Comparison of ENCODE assay signal across 9 mouse cellular contexts in genomic region chr12:33118624-33119301, GRCm38 (mm10). TPM values are rescaled to one million over a fixed set of nuclear protein-coding genes. Genes with fewer than 3 reads are reported as not detected.
DNase-seq lines count a peak whose midpoint lies in the region; ATAC-seq lines count a peak whose summit lies in the region.
"Had no signal": no experiment of that assay in that cellular context is flagged by ENCODE, and none has a peak within 500 bp of the region (broad histone marks: within the 10 kb centered on the region; RNA-seq: fewer than 3 reads in every experiment).

No protein-coding gene starts in this region.

- H3K27ac ChIP-seq in midbrain, embryonic 11.5 days (ENCODE audit: low read depth, low read length) = no peak overlapping the region
- H3K27ac ChIP-seq in midbrain, embryonic 15.5 days = no peak overlapping the region
- no peak overlapping the region for H3K27ac ChIP-seq in liver, embryonic 13.5 days

- no peak for DNase-seq in midbrain, embryonic 11.5 days (ENCODE audit: low spot score, missing footprints)
- DNase-seq in liver, embryonic 13.5 days = no peak
- peak; percentile 30 for DNase-seq in thymus, postnatal 25 days
- DNase-seq in MN1 (ENCODE audit: low spot score) = no peak
- no peak for DNase-seq in left cerebral cortex, postnatal 14 days (ENCODE audit: low spot score in 2 of 2)
- DNase-seq: cerebellum, adult 11-12 months; right cerebral cortex, postnatal 25 days had no signal

- H3K9me3 ChIP-seq in midbrain, embryonic 11.5 days (ENCODE audit: control insufficient read depth, low read length) = no peaks in the 10 kb centered on the region
- no peaks in the 10 kb centered on the region for H3K9me3 ChIP-seq in midbrain, embryonic 15.5 days
- H3K9me3 ChIP-seq in liver, embryonic 13.5 days (replicated peaks) = no peaks in the 10 kb centered on the region

- 34% methylated on average over 15 of the region's 15 CpGs for WGBS in midbrain, embryonic 11.5 days
- 42% methylated on average over 15 of the region's 15 CpGs for WGBS in midbrain, embryonic 15.5 days
- 32% methylated on average over 15 of the region's 15 CpGs for WGBS in liver, embryonic 13.5 days (ENCODE audit: insufficient replicate concordance)

- intact Hi-C loops in left cerebral cortex, postnatal 14 days (cut with DNase I) = no loop called here

- peak overlapping the region; percentile 30; the same call in 1 of the 2 replicates for H3K9ac ChIP-seq in midbrain, embryonic 11.5 days (ENCODE audit: low read length)
- no peak overlapping the region for H3K9ac ChIP-seq in midbrain, embryonic 15.5 days
- H3K9ac ChIP-seq in liver, embryonic 13.5 days = no peak overlapping the region

- no peaks in the 10 kb centered on the region for H3K4me1 ChIP-seq in midbrain, embryonic 11.5 days (ENCODE audit: control insufficient read depth, insufficient read depth, low read length)
- H3K4me1 ChIP-seq in midbrain, embryonic 15.5 days = no peaks in the 10 kb centered on the region; the same call in 1 of the 2 replicates
- no peaks in the 10 kb centered on the region for H3K4me1 ChIP-seq in liver, embryonic 13.5 days (replicated peaks)

- no peak overlapping the region for H3K4me3 ChIP-seq in midbrain, embryonic 11.5 days (ENCODE audit: low read depth, low read length)
- no peak overlapping the region for H3K4me3 ChIP-seq in midbrain, embryonic 15.5 days
- H3K4me3 ChIP-seq in liver, embryonic 13.5 days (replicated peaks) = 0 out of 2 replicates have a peak overlapping the region, but pooled peaks have one; percentile 7

- H3K4me2 ChIP-seq in midbrain, embryonic 11.5 days = no peak overlapping the region
- H3K4me2 ChIP-seq in midbrain, embryonic 15.5 days = no peak overlapping the region
- peak overlapping the region; percentile 27 for H3K4me2 ChIP-seq in liver, embryonic 13.5 days

- H3K36me3 ChIP-seq in midbrain, embryonic 11.5 days (ENCODE audit: control insufficient read depth, insufficient read depth, low read length) = no peaks in the 10 kb centered on the region
- no peaks in the 10 kb centered on the region for H3K36me3 ChIP-seq in midbrain, embryonic 15.5 days (replicated peaks)
- H3K36me3 ChIP-seq in liver, embryonic 13.5 days = no peaks in the 10 kb centered on the region

- no peaks in the 10 kb centered on the region for H3K27me3 ChIP-seq in midbrain, embryonic 11.5 days (ENCODE audit: control insufficient read depth, insufficient read depth, low read length)
- no peaks in the 10 kb centered on the region for H3K27me3 ChIP-seq in midbrain, embryonic 15.5 days (replicated peaks)
- H3K27me3 ChIP-seq in liver, embryonic 13.5 days = 0 out of 2 replicates have a peak, but pooled peaks cover 4% of the 10 kb centered on the region

- ATAC-seq in midbrain, embryonic 11.5 days (ENCODE audit: low FRiP score) = no peak
- ATAC-seq in midbrain, embryonic 15.5 days (replicated peaks) = no peak
- peak; percentile 45 for ATAC-seq in common myeloid progenitor, adult 5-6 weeks (replicated peaks; ENCODE audit: low read depth, poor library complexity, severe bottlenecking)
- no peak for ATAC-seq in liver, embryonic 13.5 days (ENCODE audit: low read depth)

RNA-seq across cellular contexts. Expression of gene Cdhr3, which starts 26.1 kb away (rescaled TPM):
- not detected in 2 replicates for polyA plus RNA-seq in midbrain, embryonic 11.5 days (2014; fragmentation: Nextera tagmentation; extraction: Ambion mirVana)
- polyA plus RNA-seq in midbrain, embryonic 15.5 days (2015; fragmentation: Nextera tagmentation; extraction: Ambion mirVana) = 0.19 and 0.32 TPM in 2 replicates
- total RNA-seq in common myeloid progenitor, adult 5-6 weeks (2017) = not detected in 2 replicates
- not detected in 2 replicates for polyA plus RNA-seq in liver, embryonic 13.5 days (2015; fragmentation: Nextera tagmentation; extraction: Ambion mirVana)
- under 1 TPM; 0.61 to 0.66 TPM for total RNA-seq in left cerebral cortex, postnatal 14 days (2021)

RNA-seq across cellular contexts. Expression of gene Atxn7l1, which starts 28.7 kb away (rescaled TPM):
- 16.9 and 17.0 TPM in 2 replicates for polyA plus RNA-seq in midbrain, embryonic 11.5 days (2014; fragmentation: Nextera tagmentation; extraction: Ambion mirVana)
- 20.2 and 24.4 TPM in 2 replicates for polyA plus RNA-seq in midbrain, embryonic 15.5 days (2015; fragmentation: Nextera tagmentation; extraction: Ambion mirVana)
- 35.5 and 42.4 TPM in 2 replicates for total RNA-seq in common myeloid progenitor, adult 5-6 weeks (2017)
- 9.0 and 15.2 TPM in 2 replicates for polyA plus RNA-seq in liver, embryonic 13.5 days (2015; fragmentation: Nextera tagmentation; extraction: Ambion mirVana)
- total RNA-seq in left cerebral cortex, postnatal 14 days (2021) = 10 to 100 TPM; 56.9 to 65.3 TPM
